Mouse (Mus musculus): ENCODE results near the gene Safb. TPM values are rescaled to one million over a fixed set of nuclear protein-coding genes. Genes with fewer than 3 reads are reported as not detected.
A peak's percentile ranks its signal among the peaks of the same experiment; 100 is the strongest.

The Safb gene
- total RNA-seq, 2 experiments from 2014 or later = 141 to 189 TPM

GRCm38 (mm10) chr17:56558448-56558847, 26.2 kb upstream of the Safb start:
- ATAC-seq (replicated peaks; ENCODE audit: low FRiP score, poor library complexity, severe bottlenecking) = peak; percentile 61; the same call in 1 of the 2 replicates

- ATAC-seq (replicated peaks; ENCODE audit: low FRiP score, poor library complexity, severe bottlenecking) = no peak
Observed at GRCm38 (mm10) chr17:56559386-56559785, 25.2 kb upstream of the Safb start.

- ATAC-seq (replicated peaks; ENCODE audit: low FRiP score, poor library complexity, severe bottlenecking) = no peak
Observed at GRCm38 (mm10) chr17:56560131-56560530, 24.5 kb upstream of the Safb start.

- ATAC-seq (replicated peaks; ENCODE audit: low FRiP score, poor library complexity, severe bottlenecking) = no peak
Observed at GRCm38 (mm10) chr17:56561866-56562265, 22.8 kb upstream of the Safb start.

GRCm38 (mm10) chr17:56566293-56566692, 18.3 kb upstream of the Safb start:
- no peak for ATAC-seq (replicated peaks; ENCODE audit: low FRiP score, poor library complexity, severe bottlenecking)

- no peak for ATAC-seq (replicated peaks; ENCODE audit: low FRiP score, poor library complexity, severe bottlenecking)
Observed at GRCm38 (mm10) chr17:56566918-56567317, 17.7 kb upstream of the Safb start.

- ATAC-seq (replicated peaks; ENCODE audit: low FRiP score, poor library complexity, severe bottlenecking) = no peak
Observed at GRCm38 (mm10) chr17:56567370-56567769, 17.3 kb upstream of the Safb start.

- ATAC-seq (replicated peaks; ENCODE audit: low FRiP score, poor library complexity, severe bottlenecking) = no peak
Observed at GRCm38 (mm10) chr17:56570287-56570686, 14.3 kb upstream of the Safb start.

- no peak for ATAC-seq (replicated peaks; ENCODE audit: low FRiP score, poor library complexity, severe bottlenecking)
Observed at GRCm38 (mm10) chr17:56572154-56572553, 12.5 kb upstream of the Safb start.

GRCm38 (mm10) chr17:56572939-56573338, 11.7 kb upstream of the Safb start:
- ATAC-seq (replicated peaks; ENCODE audit: low FRiP score, poor library complexity, severe bottlenecking) = no peak

GRCm38 (mm10) chr17:56583071-56583470, 1.6 kb upstream of the Safb start:
- no peak for ATAC-seq (replicated peaks; ENCODE audit: low FRiP score, poor library complexity, severe bottlenecking)

- ATAC-seq (replicated peaks; ENCODE audit: low FRiP score, poor library complexity, severe bottlenecking) = no peak
Observed at GRCm38 (mm10) chr17:56583611-56584256, 891 bp upstream of the Safb start.

- ATAC-seq (replicated peaks; ENCODE audit: low FRiP score, poor library complexity, severe bottlenecking) = no peak
Observed at GRCm38 (mm10) chr17:56585171-56585821, 671 bp downstream of the Safb start.

- ATAC-seq (replicated peaks; ENCODE audit: low FRiP score, poor library complexity, severe bottlenecking) = no peak
Observed at GRCm38 (mm10) chr17:56587773-56588172, 3.1 kb downstream of the Safb start.

- ATAC-seq (replicated peaks; ENCODE audit: low FRiP score, poor library complexity, severe bottlenecking) = no peak
Observed at GRCm38 (mm10) chr17:56588921-56589320, 4.3 kb downstream of the Safb start.

GRCm38 (mm10) chr17:56592553-56592952, 7.9 kb downstream of the Safb start:
- no peak for ATAC-seq (replicated peaks; ENCODE audit: low FRiP score, poor library complexity, severe bottlenecking)

- no peak for ATAC-seq (replicated peaks; ENCODE audit: low FRiP score, poor library complexity, severe bottlenecking)
Observed at GRCm38 (mm10) chr17:56593527-56594271, 9.1 kb downstream of the Safb start.

- ATAC-seq (replicated peaks; ENCODE audit: low FRiP score, poor library complexity, severe bottlenecking) = no peak
Observed at GRCm38 (mm10) chr17:56603186-56604069, 18.8 kb downstream of the Safb start.

- no peak for ATAC-seq (replicated peaks; ENCODE audit: low FRiP score, poor library complexity, severe bottlenecking)
Observed at GRCm38 (mm10) chr17:56604070-56604380, 19.4 kb downstream of the Safb start.

- no peak for ATAC-seq (replicated peaks; ENCODE audit: low FRiP score, poor library complexity, severe bottlenecking)
Observed at GRCm38 (mm10) chr17:56604422-56604821, 19.8 kb downstream of the Safb start.
